Mouse (Mus musculus) kidney, adult 2 months (tissue): ENCODE measurements at regions not wholly inside any gene's neighbourhood (a gene's known extent, or its start where the extent isn't known, plus 50 kb on each side); places are given as distances from the start of the nearest gene placed in this dataset.
A peak's percentile ranks its signal among the peaks of the same experiment; 100 is the strongest.

Experiments
- DNase-seq: peaks from one replicate; pipeline ENCODE4 v3.0.0; 2021
- H3K27ac ChIP-seq: fragments of 200-500 bp; 2 replicates; pipeline ENCODE4 v1.5.1; 2012; ENCODE audit warnings: low read depth, low read length, control low read depth, inconsistent platforms; ENCODE audit not compliant: insufficient read depth
- H3K27me3 ChIP-seq: fragments of 200-500 bp; replicated peaks from 2 replicates; pipeline ENCODE4 v1.6.1; 2012; ENCODE audit warnings: mild to moderate bottlenecking, moderate library complexity, low read length, inconsistent platforms; ENCODE audit not compliant: control insufficient read depth, insufficient read depth
- H3K36me3 ChIP-seq: fragments of 200-500 bp; 2 replicates; pipeline ENCODE4 v1.6.1; 2012; ENCODE audit warnings: mild to moderate bottlenecking, moderate library complexity, low read length, inconsistent platforms; ENCODE audit not compliant: control insufficient read depth, insufficient read depth
- H3K4me1 ChIP-seq: fragments of 200-500 bp; 2 replicates; pipeline ENCODE4 v1.6.1; 2011; ENCODE audit warnings: low read length; ENCODE audit not compliant: control insufficient read depth, insufficient read depth
- H3K4me3 ChIP-seq: fragments of 200-500 bp; 2 replicates; pipeline ENCODE4 v1.5.1; 2011; ENCODE audit warnings: mild to moderate bottlenecking, low read depth, low read length, control low read depth; ENCODE audit not compliant: insufficient read depth
- CTCF ChIP-seq: fragments of 200-500 bp; conservative IDR thresholded peaks from 2 replicates; pipeline ENCODE4 v1.5.1; 2011; ENCODE audit warnings: low read depth, mild to moderate bottlenecking, control low read depth, low read length, moderate library complexity, mixed read lengths; ENCODE audit not compliant: insufficient read depth, insufficient read length
- POLR2A ChIP-seq: fragments of 200-500 bp; IDR thresholded peaks from one replicate; pipeline ENCODE4 v1.6.1; 2011; ENCODE audit warnings: low read depth, low read length, control low read depth
- WGBS: fragments of 180-500 bp; shearing (Covaris S2); methylation state at CpG from one replicate; pipeline ENCODE4 v1.1.7; 2018; 5-methylcytosine and 5-hydroxymethylcytosine counted together

- Histone ChIP-seq H3K4me1 (no peaks in the 10 kb centered on the region), H3K27ac (no peak overlapping the region), H3K27me3 (no peaks in the 10 kb centered on the region), H3K36me3 (no peaks in the 10 kb centered on the region), H3K4me3 (no peak overlapping the region)
- DNase-seq: no peak
- TF ChIP-seq CTCF (no peak), POLR2A (no peak)
Observed at GRCm38 (mm10) chr6:59713004-59713403, 286.9 kb upstream of the Gprin3 start.

GRCm38 (mm10) chr6:59684985-59685384, 258.9 kb upstream of the Gprin3 start:
- WGBS: 58% methylated on average over 3 of the region's 3 CpGs
- no peaks in the 10 kb centered on the region for H3K27me3 ChIP-seq

GRCm38 (mm10) chr6:59667356-59667755, 241.3 kb upstream of the Gprin3 start:
- Histone ChIP-seq H3K36me3 (no peaks in the 10 kb centered on the region), H3K4me1 (no peaks in the 10 kb centered on the region), H3K4me3 (no peak overlapping the region), H3K27ac (no peak overlapping the region), H3K27me3 (no peaks in the 10 kb centered on the region; the same call in 1 of the 2 replicates)
- TF ChIP-seq CTCF (peak; percentile 45), POLR2A (no peak)
- WGBS: 56% methylated on average over 3 of the region's 3 CpGs
- peak; percentile 46 for DNase-seq

More at GRCm38 (mm10) chr6:59684985-59685384, 258.9 kb upstream of the Gprin3 start:
- H3K27ac ChIP-seq: peak overlapping the region; percentile 39; the same call in 1 of the 2 replicates
- H3K4me1 ChIP-seq: no peaks in the 10 kb centered on the region
- no peak for TF ChIP-seq POLR2A
- no peak for TF ChIP-seq CTCF
- DNase-seq: peak; percentile 83
- H3K36me3 ChIP-seq: no peaks in the 10 kb centered on the region
- no peak overlapping the region for H3K4me3 ChIP-seq
